12 mouse cellular contexts compared by ENCODE assay signal in the genomic region with DNA sequence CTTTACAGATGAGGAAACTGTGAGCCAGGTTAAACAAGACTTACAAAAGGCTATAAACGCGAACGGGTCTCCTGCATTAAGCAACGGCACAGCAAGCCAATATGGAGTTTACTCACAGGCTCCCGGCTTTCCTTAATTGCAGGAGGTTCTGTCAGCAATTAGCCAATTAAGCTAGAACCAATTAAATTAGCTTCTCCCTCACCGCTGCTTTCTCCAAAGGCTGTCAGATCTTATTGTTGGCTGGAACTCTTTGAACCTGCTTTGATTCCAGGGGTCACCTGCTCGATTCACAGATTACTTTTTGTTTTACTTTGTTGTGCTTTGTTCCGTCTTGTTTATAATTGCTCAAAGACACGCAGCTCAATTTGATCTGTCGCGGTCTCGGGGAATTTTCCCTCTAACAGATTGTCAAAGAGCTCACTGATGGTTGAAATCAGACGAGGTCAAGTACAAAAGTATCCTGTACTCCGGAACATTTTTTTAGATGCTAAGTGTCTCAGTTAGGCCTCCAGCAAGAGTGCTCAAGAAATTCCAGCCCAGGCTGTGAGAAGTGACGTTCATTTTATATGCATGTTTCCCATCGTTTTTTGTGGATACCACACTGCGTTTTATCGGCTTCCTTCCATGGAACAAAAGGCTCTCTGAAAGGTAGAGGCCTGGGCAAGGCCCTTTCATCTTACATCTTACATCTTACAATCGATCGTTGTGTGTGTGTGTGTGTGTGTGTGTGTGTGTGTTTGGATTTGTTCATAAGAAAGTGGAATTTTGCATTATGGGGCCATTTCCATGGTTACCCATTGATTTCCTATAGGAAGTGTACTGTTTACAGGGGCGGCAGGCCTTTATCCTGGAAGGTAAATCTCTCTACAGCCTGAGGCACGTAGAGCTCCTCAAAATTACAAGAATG.
DNase-seq lines count a peak whose midpoint lies in the region; ATAC-seq and TF ChIP-seq lines count a peak whose summit lies in the region.
"Had no signal": no experiment of that assay in that cellular context is flagged by ENCODE, and none has a peak within 500 bp of the region (broad histone marks: within the 10 kb centered on the region; RNA-seq: fewer than 3 reads in every experiment).

No protein-coding gene starts in this region.

- ATAC-seq in forebrain, embryonic 12.5 days (ENCODE audit: low FRiP score), result peak; percentile 68
- no peak for ATAC-seq in hindbrain, postnatal 0 days
- no peak for ATAC-seq in neural tube, embryonic 15.5 days (ENCODE audit: low FRiP score)
- ATAC-seq: inflammation-experienced regulatory T-cells, adult 6 months had no signal

- peak overlapping the region; percentile 82 for H3K27ac ChIP-seq in forebrain, embryonic 12.5 days
- H3K27ac ChIP-seq in hindbrain, postnatal 0 days, result no peak overlapping the region
- no peak overlapping the region for H3K27ac ChIP-seq in neural tube, embryonic 15.5 days (replicated peaks)
- H3K27ac ChIP-seq in gastrocnemius, adult 2 months, result no peak overlapping the region
- H3K27ac ChIP-seq: stomach, embryonic 15.5 days had no signal

- H3K4me1 ChIP-seq in forebrain, embryonic 12.5 days, result peaks cover 34% of the 10 kb centered on the region
- no peaks in the 10 kb centered on the region for H3K4me1 ChIP-seq in hindbrain, postnatal 0 days (ENCODE audit: insufficient read depth, low read length)
- H3K4me1 ChIP-seq in neural tube, embryonic 15.5 days, result peaks cover 6% of the 10 kb centered on the region
- H3K4me1 ChIP-seq: stomach, embryonic 15.5 days had no signal

- peak; percentile 5 for DNase-seq in embryo, embryonic 10 days (ENCODE audit: low spot score)
- no peak for DNase-seq in embryo, embryonic 9.5 days (ENCODE audit: extremely low spot score)
- peak; percentile 24 for DNase-seq in hindbrain, postnatal 0 days (ENCODE audit: low spot score)
- no peak for DNase-seq in right cerebral cortex, adult 2 months (ENCODE audit: low spot score in 2 of 2)
- no peak for DNase-seq in gastrocnemius, adult 2 months
- DNase-seq in urinary bladder, postnatal 36 days (ENCODE audit: low spot score in 2 of 2), result no peak
- DNase-seq: kidney, postnatal 25 days had no signal

- H3K4me2 ChIP-seq in forebrain, embryonic 12.5 days, result peak overlapping the region; percentile 32
- peak overlapping the region; percentile 16; the same call in 1 of the 2 replicates for H3K4me2 ChIP-seq in hindbrain, postnatal 0 days (ENCODE audit: low read depth, low read length)
- 0 out of 2 replicates have a peak overlapping the region, but pooled peaks have one; percentile 4 for H3K4me2 ChIP-seq in neural tube, embryonic 15.5 days
- H3K4me2 ChIP-seq: heart, embryonic 11.5 days; stomach, embryonic 15.5 days had no signal

- H3K36me3 ChIP-seq in forebrain, embryonic 12.5 days (replicated peaks), result no peaks in the 10 kb centered on the region
- H3K36me3 ChIP-seq in hindbrain, postnatal 0 days (ENCODE audit: insufficient read depth, low read length), result no peaks in the 10 kb centered on the region
- no peaks in the 10 kb centered on the region for H3K36me3 ChIP-seq in neural tube, embryonic 15.5 days
- H3K36me3 ChIP-seq: stomach, embryonic 15.5 days had no signal

- H3K9me3 ChIP-seq in forebrain, embryonic 12.5 days, result no peaks in the 10 kb centered on the region
- H3K9me3 ChIP-seq in hindbrain, postnatal 0 days (ENCODE audit: low read length), result no peaks in the 10 kb centered on the region
- no peaks in the 10 kb centered on the region for H3K9me3 ChIP-seq in neural tube, embryonic 15.5 days (replicated peaks)
- H3K9me3 ChIP-seq: stomach, embryonic 15.5 days had no signal

- intact Hi-C loops in gastrocnemius, adult 2 months (cut with DNase I), result no loop called here

- no peak overlapping the region for H3K4me3 ChIP-seq in forebrain, embryonic 12.5 days (replicated peaks)
- H3K4me3 ChIP-seq in hindbrain, postnatal 0 days (ENCODE audit: low read length), result no peak overlapping the region
- H3K4me3 ChIP-seq in neural tube, embryonic 15.5 days (replicated peaks), result no peak overlapping the region
- no peak overlapping the region for H3K4me3 ChIP-seq in gastrocnemius, adult 2 months
- H3K4me3 ChIP-seq: stomach, embryonic 15.5 days had no signal

- H3K27me3 ChIP-seq in forebrain, embryonic 12.5 days, result no peaks in the 10 kb centered on the region
- H3K27me3 ChIP-seq in hindbrain, postnatal 0 days (ENCODE audit: insufficient read depth, low read length), result no peaks in the 10 kb centered on the region
- H3K27me3 ChIP-seq in neural tube, embryonic 15.5 days (replicated peaks), result no peaks in the 10 kb centered on the region
- H3K27me3 ChIP-seq: stomach, embryonic 15.5 days had no signal

- no peak overlapping the region for H3K9ac ChIP-seq in forebrain, embryonic 12.5 days
- no peak overlapping the region for H3K9ac ChIP-seq in hindbrain, postnatal 0 days (replicated peaks; ENCODE audit: low read length)
- no peak overlapping the region for H3K9ac ChIP-seq in neural tube, embryonic 15.5 days (replicated peaks)
- H3K9ac ChIP-seq: stomach, embryonic 15.5 days had no signal

- TF ChIP-seq CTCF in hindbrain, postnatal 0 days (IDR thresholded peaks at IDR 0.05; ENCODE audit: low read depth), result no peak
- TF ChIP-seq CTCF in gastrocnemius, adult 2 months (IDR thresholded peaks at IDR 0.05), result no peak

- 4% methylated on average over 22 of the region's 22 CpGs for WGBS in forebrain, embryonic 12.5 days
- WGBS in hindbrain, postnatal 0 days, result 21% methylated on average over 22 of the region's 22 CpGs
- 24% methylated on average over 22 of the region's 22 CpGs for WGBS in neural tube, embryonic 15.5 days

Comparison
In these comparisons a context has a peak if more than half of its experiments do, and no peak if none do; other contexts are left out.
1. DNase-seq: peak in embryo, embryonic 10 days (single experiment) and hindbrain, postnatal 0 days (single experiment); none in embryo, embryonic 9.5 days (single experiment), right cerebral cortex, adult 2 months (0 of 2), gastrocnemius, adult 2 months (single experiment) and urinary bladder, postnatal 36 days (0 of 2).
2. Peak in every context shown above with its lines, with median percentiles within 50 percentile points of each other: H3K4me2 ChIP-seq.